Mouse (Mus musculus): ENCODE measurements around the gene Klk5. TPM values are rescaled to one million over a fixed set of nuclear protein-coding genes. Genes with fewer than 3 reads are reported as not detected.

Klk5 gene
- total and polyA plus RNA-seq, 2 experiments from 2014 or later, result not detected

- no peak overlapping the region for H3K9ac ChIP-seq
- no peak overlapping the region for H3K4me3 ChIP-seq (ENCODE audit: low read depth, low read length)
- no peak for DNase-seq
- H3K27ac ChIP-seq (ENCODE audit: low read depth, low read length), result no peak overlapping the region
- H3K36me3 ChIP-seq (ENCODE audit: insufficient read depth), result no peaks in the 10 kb centered on the region
- ATAC-seq, result no peak
- TF ChIP-seq CTCF (IDR thresholded peaks at IDR 0.05; ENCODE audit: low read depth), result no peak
- no peaks in the 10 kb centered on the region for H3K27me3 ChIP-seq (ENCODE audit: insufficient read depth, low read length)
- H3K4me2 ChIP-seq (ENCODE audit: low read depth), result no peak overlapping the region
- H3K9me3 ChIP-seq (ENCODE audit: low read length), result no peaks in the 10 kb centered on the region
- H3K4me1 ChIP-seq (ENCODE audit: insufficient read depth), result no peaks in the 10 kb centered on the region
Observed at GRCm38 (mm10) chr7:43816746-43817145, 25.0 kb upstream of the Klk5 start.

DNA sequence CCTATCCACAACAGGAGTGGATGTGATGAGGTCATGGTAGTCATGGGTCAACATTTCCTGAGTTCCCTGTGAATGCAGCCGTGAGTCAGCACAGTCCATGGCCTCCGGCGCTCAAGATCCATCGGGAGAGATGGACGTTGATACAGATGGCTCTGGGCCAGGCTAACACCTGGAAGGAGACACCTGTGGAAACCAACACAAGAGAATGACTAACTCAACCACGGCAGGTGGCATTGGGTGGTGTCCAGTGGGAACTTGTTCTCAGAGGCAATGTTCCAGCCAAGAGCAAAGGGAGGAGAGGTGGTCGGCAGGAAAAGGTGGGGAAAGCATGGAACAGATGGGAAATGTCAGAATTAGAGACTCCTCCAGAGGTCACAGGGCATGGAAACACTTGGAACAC lies 20.2 kb upstream of the Klk5 start:
- Histone ChIP-seq H3K9me3 (ENCODE audit: low read length) (no peaks in the 10 kb centered on the region), H3K9ac (no peak overlapping the region), H3K36me3 (ENCODE audit: insufficient read depth) (no peaks in the 10 kb centered on the region), H3K27ac (ENCODE audit: low read depth, low read length) (no peak overlapping the region), H3K27me3 (ENCODE audit: insufficient read depth, low read length) (no peaks in the 10 kb centered on the region), H3K4me2 (ENCODE audit: low read depth) (no peak overlapping the region), H3K4me3 (ENCODE audit: low read depth, low read length) (no peak overlapping the region), H3K4me1 (ENCODE audit: insufficient read depth) (no peaks in the 10 kb centered on the region)
- 90% methylated on average over 7 of the region's 7 CpGs for WGBS
- no peak for DNase-seq
- no peak for ATAC-seq
- TF ChIP-seq CTCF (IDR thresholded peaks at IDR 0.05; ENCODE audit: low read depth), result no peak

- no peak within 1 kb of the TSS for H3K4me2 ChIP-seq (ENCODE audit: low read depth)
- no peak within 1 kb of the TSS for H3K27ac ChIP-seq (ENCODE audit: low read depth, low read length)
- TF ChIP-seq CTCF (IDR thresholded peaks at IDR 0.05; ENCODE audit: low read depth), result no peak
- no peak within 1 kb of the TSS for H3K4me3 ChIP-seq (ENCODE audit: low read depth, low read length)
- H3K4me1 ChIP-seq (ENCODE audit: insufficient read depth), result no peaks in the 10 kb centered on the region
- no peaks in the 10 kb centered on the region for H3K9me3 ChIP-seq (ENCODE audit: low read length)
- no peak within 1 kb of the TSS for H3K9ac ChIP-seq
- ATAC-seq, result no peak
- no peaks in the 10 kb centered on the region for H3K36me3 ChIP-seq (ENCODE audit: insufficient read depth)
- no peaks in the 10 kb centered on the region for H3K27me3 ChIP-seq (ENCODE audit: insufficient read depth, low read length)
- no peak for DNase-seq
- 79% methylated on average over 10 of the region's 10 CpGs for WGBS
Observed at GRCm38 (mm10) chr7:43824199-43824598, 17.6 kb upstream of the Klk5 start, which contains the start of gene Klk6. Gene Klk6, plus strand, starts transcription at chr7:43824499.

DNA sequence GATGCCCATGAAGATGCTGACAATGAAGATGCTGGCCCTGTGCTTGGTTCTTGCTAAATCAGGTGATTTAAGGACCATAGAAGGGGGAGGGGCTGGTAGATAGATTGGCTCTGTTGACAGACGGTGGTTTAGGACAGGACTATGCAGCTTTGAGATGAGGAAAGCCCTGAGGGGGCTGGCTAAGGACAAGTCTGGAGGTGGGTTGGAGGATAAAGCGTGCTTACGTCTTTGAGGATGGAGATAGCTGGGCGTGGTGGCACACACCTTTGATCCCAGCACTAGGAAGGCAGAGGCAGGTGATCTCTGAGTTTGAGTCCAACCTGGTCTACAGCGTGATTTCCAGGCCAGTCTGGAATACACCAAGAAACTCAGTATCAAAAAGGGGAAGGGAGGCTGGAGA lies 15.7 kb upstream of the Klk5 start:
- no peaks in the 10 kb centered on the region for H3K27me3 ChIP-seq (ENCODE audit: insufficient read depth, low read length)
- H3K27ac ChIP-seq (ENCODE audit: low read depth, low read length), result no peak overlapping the region
- no peak for ATAC-seq
- WGBS, result 92% methylated on average over 5 of the region's 5 CpGs
- no peak for DNase-seq
- no peak overlapping the region for H3K9ac ChIP-seq
- no peak overlapping the region for H3K4me3 ChIP-seq (ENCODE audit: low read depth, low read length)
- H3K36me3 ChIP-seq (ENCODE audit: insufficient read depth), result no peaks in the 10 kb centered on the region
- TF ChIP-seq CTCF (IDR thresholded peaks at IDR 0.05; ENCODE audit: low read depth), result no peak
- no peak overlapping the region for H3K4me2 ChIP-seq (ENCODE audit: low read depth)
- H3K4me1 ChIP-seq (ENCODE audit: insufficient read depth), result no peaks in the 10 kb centered on the region
- H3K9me3 ChIP-seq (ENCODE audit: low read length), result no peaks in the 10 kb centered on the region

DNA sequence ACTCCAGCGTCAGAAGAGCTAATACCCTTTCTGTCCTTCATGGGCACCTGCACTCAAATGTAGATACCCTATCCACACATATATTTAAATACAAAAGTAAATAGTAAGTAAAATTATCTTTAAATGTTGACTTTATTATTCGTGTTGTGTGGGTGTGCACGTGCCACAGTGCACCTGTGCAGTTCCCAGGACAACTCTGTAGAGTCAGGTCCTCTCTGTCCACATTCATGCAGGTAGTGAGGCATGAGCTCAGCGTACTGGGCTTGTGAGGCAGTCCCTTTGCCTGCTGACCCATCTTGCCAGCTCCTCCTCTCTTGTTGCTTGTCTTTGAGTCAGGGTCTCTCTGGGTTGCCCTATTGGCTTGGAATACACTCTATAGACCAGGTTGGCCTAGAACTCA lies 14.1 kb upstream of the Klk5 start:
- ATAC-seq (no peak), DNase-seq (no peak)
- Histone ChIP-seq H3K36me3 (ENCODE audit: insufficient read depth) (no peaks in the 10 kb centered on the region), H3K9ac (no peak overlapping the region), H3K27me3 (ENCODE audit: insufficient read depth, low read length) (no peaks in the 10 kb centered on the region), H3K9me3 (ENCODE audit: low read length) (no peaks in the 10 kb centered on the region), H3K27ac (ENCODE audit: low read depth, low read length) (no peak overlapping the region), H3K4me1 (ENCODE audit: insufficient read depth) (no peaks in the 10 kb centered on the region), H3K4me3 (ENCODE audit: low read depth, low read length) (no peak overlapping the region), H3K4me2 (ENCODE audit: low read depth) (no peak overlapping the region)
- WGBS, result 82% methylated on average over 4 of the region's 4 CpGs
- no peak for TF ChIP-seq CTCF (IDR thresholded peaks at IDR 0.05; ENCODE audit: low read depth)

GRCm38 (mm10) chr7:43829006-43829405 lies 12.8 kb upstream of the Klk5 start:
- DNase-seq (no peak), ATAC-seq (no peak)
- no peak overlapping the region for H3K4me2 ChIP-seq (ENCODE audit: low read depth)
- H3K36me3 ChIP-seq (ENCODE audit: insufficient read depth), result no peaks in the 10 kb centered on the region
- no peak for TF ChIP-seq CTCF (IDR thresholded peaks at IDR 0.05; ENCODE audit: low read depth)
- no peaks in the 10 kb centered on the region for H3K27me3 ChIP-seq (ENCODE audit: insufficient read depth, low read length)
- WGBS, result 91% methylated on average over 8 of the region's 8 CpGs
- H3K4me1 ChIP-seq (ENCODE audit: insufficient read depth), result no peaks in the 10 kb centered on the region
- no peak overlapping the region for H3K9ac ChIP-seq
- no peaks in the 10 kb centered on the region for H3K9me3 ChIP-seq (ENCODE audit: low read length)
- H3K27ac ChIP-seq (ENCODE audit: low read depth, low read length), result no peak overlapping the region
- H3K4me3 ChIP-seq (ENCODE audit: low read depth, low read length), result no peak overlapping the region

- WGBS, result 92% methylated on average over 4 of the region's 4 CpGs
- Histone ChIP-seq H3K9me3 (ENCODE audit: low read length) (no peaks in the 10 kb centered on the region), H3K27ac (ENCODE audit: low read depth, low read length) (no peak overlapping the region), H3K36me3 (ENCODE audit: insufficient read depth) (no peaks in the 10 kb centered on the region), H3K9ac (no peak overlapping the region), H3K4me3 (ENCODE audit: low read depth, low read length) (no peak overlapping the region), H3K4me1 (ENCODE audit: insufficient read depth) (no peaks in the 10 kb centered on the region), H3K4me2 (ENCODE audit: low read depth) (no peak overlapping the region), H3K27me3 (ENCODE audit: insufficient read depth, low read length) (no peaks in the 10 kb centered on the region)
- TF ChIP-seq CTCF (IDR thresholded peaks at IDR 0.05; ENCODE audit: low read depth), result no peak
- ATAC-seq (no peak), DNase-seq (no peak)
Observed at GRCm38 (mm10) chr7:43843801-43844200, 2.0 kb downstream of the Klk5 start.

DNA sequence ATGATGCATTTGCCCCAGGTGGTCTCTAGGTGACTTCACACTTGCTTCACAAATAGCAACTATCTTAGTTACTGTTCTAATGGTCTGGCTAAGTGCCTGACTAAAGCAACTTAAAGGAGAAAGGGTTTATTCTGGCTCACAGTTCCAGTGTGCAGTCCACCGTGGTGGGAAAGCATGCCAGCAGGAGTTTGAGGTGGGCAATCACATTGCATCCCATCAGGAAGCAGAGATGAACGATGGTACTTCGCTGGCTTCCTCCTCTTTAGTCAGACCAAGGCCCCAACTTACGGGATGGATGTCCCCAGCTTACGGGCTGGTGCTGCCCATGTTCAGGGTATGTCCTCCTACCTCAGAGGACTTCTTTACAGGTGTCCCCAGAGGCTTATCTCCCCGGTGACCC lies 9.8 kb downstream of the Klk5 start:
- no peak overlapping the region for H3K4me3 ChIP-seq (ENCODE audit: low read depth, low read length)
- no peak for TF ChIP-seq CTCF (IDR thresholded peaks at IDR 0.05; ENCODE audit: low read depth)
- ATAC-seq (no peak), DNase-seq (no peak)
- no peak overlapping the region for H3K4me2 ChIP-seq (ENCODE audit: low read depth)
- no peaks in the 10 kb centered on the region for H3K36me3 ChIP-seq (ENCODE audit: insufficient read depth)
- H3K4me1 ChIP-seq (ENCODE audit: insufficient read depth), result no peaks in the 10 kb centered on the region
- no peaks in the 10 kb centered on the region for H3K9me3 ChIP-seq (ENCODE audit: low read length)
- H3K9ac ChIP-seq, result no peak overlapping the region
- 89% methylated on average over 6 of the region's 6 CpGs for WGBS
- no peak overlapping the region for H3K27ac ChIP-seq (ENCODE audit: low read depth, low read length)
- no peaks in the 10 kb centered on the region for H3K27me3 ChIP-seq (ENCODE audit: insufficient read depth, low read length)
